Mouse (Mus musculus): Measurements from ENCODE around the gene Syndig1. TPM values are rescaled to one million over a fixed set of nuclear protein-coding genes. Genes with fewer than 3 reads are reported as not detected.

The Syndig1 gene
- polyA plus RNA-seq, 1 experiment from 2014 or later = 9.0 TPM

DNA sequence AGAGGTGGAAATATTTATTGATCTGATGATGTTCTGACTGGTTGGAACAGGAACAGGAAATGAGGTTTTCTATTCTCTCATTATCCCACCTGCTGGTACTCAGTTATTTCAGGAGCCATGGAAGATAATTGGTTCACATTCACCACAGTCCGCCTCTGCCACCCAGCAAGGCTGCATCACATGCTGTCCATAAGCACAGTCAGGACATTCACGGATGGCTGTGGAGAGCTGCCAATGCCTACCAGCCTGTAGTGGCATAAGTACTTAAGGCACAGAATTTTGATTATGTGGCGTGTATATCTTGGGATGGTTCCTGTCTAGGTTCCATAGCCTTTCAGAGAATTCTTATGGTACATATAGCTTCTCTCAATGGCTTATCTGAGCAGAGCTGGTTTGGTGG, 32.0 kb downstream of the Syndig1 start:
- H3K9me3 ChIP-seq (ENCODE audit: control insufficient read depth, low read length) = no peaks in the 10 kb centered on the region
- no peak overlapping the region for H3K4me3 ChIP-seq (ENCODE audit: low read depth, low read length)
- H3K27me3 ChIP-seq (ENCODE audit: control insufficient read depth, insufficient read depth, low read length) = no peaks in the 10 kb centered on the region
- no peak for DNase-seq (ENCODE audit: low spot score)
- H3K27ac ChIP-seq (ENCODE audit: low read depth, low read length) = no peak overlapping the region
- no peak overlapping the region for H3K9ac ChIP-seq (ENCODE audit: low read length)
- H3K36me3 ChIP-seq (ENCODE audit: control insufficient read depth, insufficient read depth, low read length) = no peaks in the 10 kb centered on the region
- ATAC-seq (replicated peaks; ENCODE audit: low FRiP score) = no peak
- no peak overlapping the region for H3K4me2 ChIP-seq (ENCODE audit: low read depth, low read length, severe bottlenecking)
- H3K4me1 ChIP-seq (replicated peaks; ENCODE audit: control insufficient read depth, insufficient read depth, low read length) = no peaks in the 10 kb centered on the region
- WGBS = 87% methylated on average over 3 of the region's 3 CpGs

DNA sequence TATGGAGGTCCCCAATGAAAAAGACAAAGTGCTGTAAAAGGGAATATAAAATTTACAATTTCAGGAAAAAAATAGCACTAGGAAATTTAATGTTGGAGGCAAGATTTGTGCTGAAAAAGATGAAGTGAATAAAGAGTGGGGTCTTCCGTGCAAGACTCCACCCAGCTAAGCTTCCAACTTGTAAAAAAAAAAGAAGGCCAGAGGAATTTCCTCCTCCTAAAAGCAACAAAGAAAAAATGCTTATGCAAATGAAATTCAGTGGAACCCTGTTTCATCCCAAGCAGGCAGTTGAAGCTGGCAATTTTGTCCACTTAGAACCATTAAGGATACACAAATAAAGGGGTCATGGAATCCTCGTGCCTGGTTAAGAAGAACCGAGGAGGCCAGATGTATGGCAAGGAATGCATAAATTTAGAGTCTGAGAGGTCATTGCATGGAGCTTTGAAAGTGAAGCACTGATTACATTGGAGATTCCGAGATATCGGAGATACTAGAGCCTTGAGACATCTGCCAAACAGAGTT, 37.0 kb downstream of the Syndig1 start:
- DNase-seq (ENCODE audit: low spot score) (no peak), ATAC-seq (replicated peaks; ENCODE audit: low FRiP score) (no peak)

DNA sequence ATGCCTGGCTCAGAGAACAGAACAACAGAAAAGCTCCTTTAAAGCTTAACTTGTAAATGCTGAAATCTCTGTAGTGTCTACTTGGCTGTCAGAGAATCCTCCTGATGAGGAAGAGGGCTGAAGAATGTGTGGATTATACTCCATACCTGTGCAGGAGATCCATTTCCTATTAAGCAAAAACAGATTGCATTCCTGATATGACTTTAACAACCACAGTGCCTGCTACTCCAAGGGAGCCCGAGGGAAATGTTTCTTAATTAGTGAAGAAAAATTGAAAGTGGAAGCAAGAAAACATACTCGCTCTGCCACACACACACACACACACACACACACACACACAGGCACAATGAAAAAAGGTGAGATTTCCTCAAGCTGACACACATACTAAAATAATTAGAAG, 41.5 kb downstream of the Syndig1 start:
- H3K36me3 ChIP-seq (ENCODE audit: control insufficient read depth, insufficient read depth, low read length) = no peaks in the 10 kb centered on the region
- WGBS = 74% methylated on average over 2 of the region's 2 CpGs
- no peak for DNase-seq (ENCODE audit: low spot score)

More for the DNA sequence above, 37.0 kb downstream of the Syndig1 start:
- WGBS = 77% methylated on average over 5 of the region's 5 CpGs
- H3K27me3 ChIP-seq (ENCODE audit: control insufficient read depth, insufficient read depth, low read length) = no peaks in the 10 kb centered on the region
- H3K9me3 ChIP-seq (ENCODE audit: control insufficient read depth, low read length) = no peaks in the 10 kb centered on the region
- H3K27ac ChIP-seq (ENCODE audit: low read depth, low read length) = no peak overlapping the region
- no peaks in the 10 kb centered on the region for H3K36me3 ChIP-seq (ENCODE audit: control insufficient read depth, insufficient read depth, low read length)
- H3K9ac ChIP-seq (ENCODE audit: low read length) = no peak overlapping the region
- H3K4me2 ChIP-seq (ENCODE audit: low read depth, low read length, severe bottlenecking) = no peak overlapping the region
- H3K4me1 ChIP-seq (replicated peaks; ENCODE audit: control insufficient read depth, insufficient read depth, low read length) = no peaks in the 10 kb centered on the region
- no peak overlapping the region for H3K4me3 ChIP-seq (ENCODE audit: low read depth, low read length)

DNA sequence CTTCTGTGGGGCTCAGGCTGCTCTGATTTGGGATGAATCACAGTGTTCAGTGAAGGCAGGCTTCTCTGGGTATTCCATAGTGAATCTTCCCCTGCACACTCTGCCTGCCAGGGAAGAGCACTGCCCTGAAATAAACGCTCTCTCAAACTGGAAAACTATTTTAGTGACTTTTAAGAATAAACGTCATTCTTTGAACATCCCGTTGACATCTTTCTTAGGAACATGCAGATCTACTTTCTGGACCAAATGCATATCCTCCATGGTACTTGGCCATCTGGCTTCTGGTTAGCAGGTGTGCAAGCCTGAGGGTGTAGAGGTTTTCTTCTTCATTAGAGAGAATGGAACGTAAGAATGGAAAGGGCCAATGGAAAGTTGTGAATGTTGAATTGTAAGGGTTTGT, 43.5 kb downstream of the Syndig1 start:
- Histone ChIP-seq H3K4me1 (replicated peaks; ENCODE audit: control insufficient read depth, insufficient read depth, low read length) (no peaks in the 10 kb centered on the region), H3K9ac (ENCODE audit: low read length) (no peak overlapping the region), H3K36me3 (ENCODE audit: control insufficient read depth, insufficient read depth, low read length) (no peaks in the 10 kb centered on the region), H3K9me3 (ENCODE audit: control insufficient read depth, low read length) (no peaks in the 10 kb centered on the region), H3K27ac (ENCODE audit: low read depth, low read length) (no peak overlapping the region), H3K4me3 (ENCODE audit: low read depth, low read length) (no peak overlapping the region), H3K27me3 (ENCODE audit: control insufficient read depth, insufficient read depth, low read length) (no peaks in the 10 kb centered on the region), H3K4me2 (ENCODE audit: low read depth, low read length, severe bottlenecking) (no peak overlapping the region)
- 93% methylated on average over 4 of the region's 4 CpGs for WGBS
- DNase-seq (ENCODE audit: low spot score) = no peak
- ATAC-seq (replicated peaks; ENCODE audit: low FRiP score) = no peak

More for the DNA sequence above, 41.5 kb downstream of the Syndig1 start:
- no peaks in the 10 kb centered on the region for H3K9me3 ChIP-seq (ENCODE audit: control insufficient read depth, low read length)
- no peak for ATAC-seq (replicated peaks; ENCODE audit: low FRiP score)
- no peak overlapping the region for H3K9ac ChIP-seq (ENCODE audit: low read length)
- no peak overlapping the region for H3K4me2 ChIP-seq (ENCODE audit: low read depth, low read length, severe bottlenecking)
- no peak overlapping the region for H3K4me3 ChIP-seq (ENCODE audit: low read depth, low read length)
- no peaks in the 10 kb centered on the region for H3K4me1 ChIP-seq (replicated peaks; ENCODE audit: control insufficient read depth, insufficient read depth, low read length)
- H3K27ac ChIP-seq (ENCODE audit: low read depth, low read length) = no peak overlapping the region
- no peaks in the 10 kb centered on the region for H3K27me3 ChIP-seq (ENCODE audit: control insufficient read depth, insufficient read depth, low read length)

GRCm38 (mm10) chr2:149873346-149873745, 44.3 kb downstream of the Syndig1 start:
- Histone ChIP-seq H3K9ac (ENCODE audit: low read length) (no peak overlapping the region), H3K36me3 (ENCODE audit: control insufficient read depth, insufficient read depth, low read length) (no peaks in the 10 kb centered on the region), H3K4me1 (replicated peaks; ENCODE audit: control insufficient read depth, insufficient read depth, low read length) (no peaks in the 10 kb centered on the region), H3K27me3 (ENCODE audit: control insufficient read depth, insufficient read depth, low read length) (no peaks in the 10 kb centered on the region), H3K9me3 (ENCODE audit: control insufficient read depth, low read length) (no peaks in the 10 kb centered on the region), H3K4me2 (ENCODE audit: low read depth, low read length, severe bottlenecking) (no peak overlapping the region), H3K4me3 (ENCODE audit: low read depth, low read length) (no peak overlapping the region), H3K27ac (ENCODE audit: low read depth, low read length) (no peak overlapping the region)
- no peak for ATAC-seq (replicated peaks; ENCODE audit: low FRiP score)
- no peak for DNase-seq (ENCODE audit: low spot score)
- WGBS = 93% methylated on average over 3 of the region's 3 CpGs

- Histone ChIP-seq H3K4me3 (ENCODE audit: low read depth, low read length) (no peak overlapping the region), H3K4me1 (replicated peaks; ENCODE audit: control insufficient read depth, insufficient read depth, low read length) (no peaks in the 10 kb centered on the region), H3K27me3 (ENCODE audit: control insufficient read depth, insufficient read depth, low read length) (no peaks in the 10 kb centered on the region), H3K4me2 (ENCODE audit: low read depth, low read length, severe bottlenecking) (no peak overlapping the region), H3K27ac (ENCODE audit: low read depth, low read length) (no peak overlapping the region), H3K9ac (ENCODE audit: low read length) (no peak overlapping the region), H3K9me3 (ENCODE audit: control insufficient read depth, low read length) (no peaks in the 10 kb centered on the region), H3K36me3 (ENCODE audit: control insufficient read depth, insufficient read depth, low read length) (no peaks in the 10 kb centered on the region)
- ATAC-seq (replicated peaks; ENCODE audit: low FRiP score) (no peak), DNase-seq (ENCODE audit: low spot score) (no peak)
- whole genome bisulfite sequencing = 78% methylated on average over 2 of the region's 2 CpGs
Observed at GRCm38 (mm10) chr2:149877954-149878353, 48.9 kb downstream of the Syndig1 start.

- Histone ChIP-seq H3K4me2 (ENCODE audit: low read depth, low read length, severe bottlenecking) (no peak overlapping the region), H3K4me3 (ENCODE audit: low read depth, low read length) (no peak overlapping the region), H3K9me3 (ENCODE audit: control insufficient read depth, low read length) (no peaks in the 10 kb centered on the region), H3K27ac (ENCODE audit: low read depth, low read length) (no peak overlapping the region), H3K9ac (ENCODE audit: low read length) (no peak overlapping the region), H3K27me3 (ENCODE audit: control insufficient read depth, insufficient read depth, low read length) (no peaks in the 10 kb centered on the region), H3K36me3 (ENCODE audit: control insufficient read depth, insufficient read depth, low read length) (no peaks in the 10 kb centered on the region), H3K4me1 (replicated peaks; ENCODE audit: control insufficient read depth, insufficient read depth, low read length) (no peaks in the 10 kb centered on the region; the same call in 1 of the 2 replicates)
- ATAC-seq (replicated peaks; ENCODE audit: low FRiP score) (no peak), DNase-seq (ENCODE audit: low spot score) (no peak)
Observed at GRCm38 (mm10) chr2:149887634-149888033, 58.6 kb downstream of the Syndig1 start.

DNA sequence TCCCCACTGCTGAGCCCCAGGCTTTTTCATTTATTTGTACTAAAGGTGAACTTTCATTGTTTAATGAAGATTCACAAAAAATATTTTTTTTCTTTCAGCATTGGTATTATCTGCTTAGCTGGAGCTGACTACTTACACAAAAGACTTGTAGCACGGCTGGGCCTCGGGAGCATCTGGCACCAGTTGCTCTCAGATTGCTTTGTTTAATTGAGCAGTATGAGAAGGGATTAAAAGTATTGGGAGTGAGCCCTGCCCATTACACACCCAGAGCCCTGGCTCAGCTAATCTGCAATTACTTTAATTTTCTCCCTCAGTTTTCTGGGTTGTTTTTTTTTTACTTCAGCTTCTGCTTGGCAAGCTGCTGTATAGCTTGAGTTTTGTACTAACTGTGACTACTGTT, 62.6 kb downstream of the Syndig1 start:
- H3K9ac ChIP-seq (ENCODE audit: low read length) = no peak overlapping the region
- H3K27ac ChIP-seq (ENCODE audit: low read depth, low read length) = no peak overlapping the region
- no peaks in the 10 kb centered on the region for H3K27me3 ChIP-seq (ENCODE audit: control insufficient read depth, insufficient read depth, low read length)
- no peak overlapping the region for H3K4me3 ChIP-seq (ENCODE audit: low read depth, low read length)
- H3K4me2 ChIP-seq (ENCODE audit: low read depth, low read length, severe bottlenecking) = no peak overlapping the region
- no peaks in the 10 kb centered on the region for H3K9me3 ChIP-seq (ENCODE audit: control insufficient read depth, low read length)
- DNase-seq (ENCODE audit: low spot score) = no peak
- H3K4me1 ChIP-seq (replicated peaks; ENCODE audit: control insufficient read depth, insufficient read depth, low read length) = no peaks in the 10 kb centered on the region; the same call in 1 of the 2 replicates
- 4% methylated on average over 2 of the region's 2 CpGs for WGBS
- no peaks in the 10 kb centered on the region for H3K36me3 ChIP-seq (ENCODE audit: control insufficient read depth, insufficient read depth, low read length)
- peak; percentile 78 for ATAC-seq (replicated peaks; ENCODE audit: low FRiP score)

DNA sequence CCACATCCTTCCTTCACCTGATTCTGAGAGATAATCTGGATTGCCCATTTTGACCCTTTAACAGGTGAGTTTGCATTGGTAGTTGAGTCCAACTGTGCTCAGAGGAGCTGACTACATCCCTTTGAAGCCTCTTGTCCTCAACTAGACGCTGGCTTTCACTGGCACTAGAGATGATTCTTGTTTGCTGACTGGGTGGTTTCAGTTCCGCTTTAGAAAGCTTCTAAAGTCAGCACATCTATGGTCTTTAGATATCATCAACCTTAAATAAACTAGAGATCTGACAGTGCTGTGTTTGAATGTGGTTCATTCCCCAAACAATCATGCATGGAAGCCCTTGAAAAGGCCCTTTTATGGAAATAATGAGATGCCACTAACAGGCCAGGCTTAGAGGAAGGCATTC, 67.3 kb downstream of the Syndig1 start:
- WGBS = 83% methylated on average over 2 of the region's 2 CpGs
- no peak for DNase-seq (ENCODE audit: low spot score)
- ATAC-seq (replicated peaks; ENCODE audit: low FRiP score) = no peak

More for the DNA sequence above, 67.3 kb downstream of the Syndig1 start:
- Histone ChIP-seq H3K27ac (ENCODE audit: low read depth, low read length) (no peak overlapping the region), H3K27me3 (ENCODE audit: control insufficient read depth, insufficient read depth, low read length) (no peaks in the 10 kb centered on the region), H3K4me2 (ENCODE audit: low read depth, low read length, severe bottlenecking) (no peak overlapping the region), H3K36me3 (ENCODE audit: control insufficient read depth, insufficient read depth, low read length) (no peaks in the 10 kb centered on the region), H3K4me3 (ENCODE audit: low read depth, low read length) (no peak overlapping the region), H3K9ac (ENCODE audit: low read length) (no peak overlapping the region), H3K4me1 (replicated peaks; ENCODE audit: control insufficient read depth, insufficient read depth, low read length) (no peaks in the 10 kb centered on the region; the same call in 1 of the 2 replicates), H3K9me3 (ENCODE audit: control insufficient read depth, low read length) (no peaks in the 10 kb centered on the region)
